16 mouse cellular contexts compared by ENCODE assay signal in the genomic region with DNA sequence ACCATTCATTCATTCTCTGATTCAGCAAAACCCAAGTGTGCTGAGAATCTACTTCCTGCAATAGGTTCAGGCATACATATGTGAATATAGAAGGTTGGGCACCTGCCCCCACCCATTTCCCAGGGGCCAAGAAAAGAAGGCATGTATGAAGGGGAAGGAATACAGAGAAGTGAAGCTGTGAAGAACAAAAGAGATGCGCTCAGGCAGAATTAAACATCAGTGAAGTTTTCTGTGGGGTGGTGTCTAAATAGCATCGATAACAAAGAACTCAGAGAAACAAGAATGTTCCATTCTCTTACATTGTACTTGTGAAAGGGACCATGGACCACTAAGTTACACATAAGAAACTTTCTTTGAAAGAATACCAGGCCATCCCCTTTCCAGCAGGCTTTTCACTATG.
"Had no signal": no experiment of that assay in that cellular context is flagged by ENCODE, and none has a peak within 500 bp of the region (broad histone marks: within the 10 kb centered on the region; RNA-seq: fewer than 3 reads in every experiment).

No protein-coding gene starts in this region.

- H3K9me3 ChIP-seq: neural tube, embryonic 12.5 days; neural tube, embryonic 13.5 days; neural tube, embryonic 15.5 days; stomach, embryonic 15.5 days had no signal

- H3K4me3 ChIP-seq: neural tube, embryonic 12.5 days; neural tube, embryonic 13.5 days; neural tube, embryonic 15.5 days; stomach, embryonic 15.5 days had no signal

- H3K36me3 ChIP-seq: neural tube, embryonic 12.5 days; neural tube, embryonic 13.5 days; neural tube, embryonic 15.5 days; stomach, embryonic 15.5 days had no signal

- H3K4me1 ChIP-seq: neural tube, embryonic 12.5 days; neural tube, embryonic 13.5 days; stomach, embryonic 15.5 days had no signal

- H3K4me2 ChIP-seq: neural tube, embryonic 12.5 days; neural tube, embryonic 13.5 days; neural tube, embryonic 15.5 days; stomach, embryonic 15.5 days had no signal

- H3K27me3 ChIP-seq: neural tube, embryonic 12.5 days; neural tube, embryonic 13.5 days; neural tube, embryonic 15.5 days; stomach, embryonic 15.5 days had no signal

- DNase-seq: right cerebral cortex, adult 18-20 months; right cerebral cortex, postnatal 14 days; right cerebral cortex, postnatal 25 days; right cerebral cortex, postnatal 4 days; spleen, adult 18-20 months; thymus, adult 18-20 months; thymus, adult 2 months; thymus, postnatal 14 days; thymus, postnatal 25 days; thymus, postnatal 36 days; thymus, postnatal 4 days had no signal

- H3K27ac ChIP-seq: neural tube, embryonic 12.5 days; neural tube, embryonic 13.5 days; neural tube, embryonic 15.5 days; stomach, embryonic 15.5 days; stomach, postnatal 0 days had no signal

- H3K9ac ChIP-seq: neural tube, embryonic 12.5 days; neural tube, embryonic 13.5 days; neural tube, embryonic 15.5 days; stomach, embryonic 15.5 days had no signal
